Mouse (Mus musculus): ENCODE measurements around the gene Rbms3. TPM values are rescaled to one million over a fixed set of nuclear protein-coding genes. Genes with fewer than 3 reads are reported as not detected.

Gene Rbms3
- total and polyA plus RNA-seq, 3 experiments = 8.1 to 12.5 (median 8.8) TPM

DNA sequence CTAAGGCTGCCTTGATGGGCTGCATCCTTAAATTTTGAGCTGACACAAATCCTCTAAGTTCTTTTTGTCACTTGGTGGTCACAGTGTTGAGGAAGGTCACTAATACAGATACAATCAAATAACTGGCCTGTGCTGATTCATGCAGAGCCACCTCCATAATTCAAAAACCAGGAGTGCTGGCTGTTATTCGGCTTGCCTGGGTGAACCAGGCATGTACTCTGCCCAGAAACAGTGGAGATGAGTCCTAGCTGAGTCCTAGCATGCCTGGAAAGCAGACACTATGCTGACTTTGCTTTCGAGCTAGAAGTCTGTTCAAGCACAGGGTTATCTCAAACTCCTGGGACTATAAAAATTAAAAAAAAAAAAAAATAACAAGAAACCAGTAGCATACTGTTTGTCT lies 972.6 kb downstream of the Rbms3 start:
- Histone ChIP-seq H3K27ac (no peak overlapping the region), H3K9ac (ENCODE audit: low read depth, low read length) (no peak overlapping the region), H3K36me3 (ENCODE audit: control insufficient read depth, insufficient read depth, low read length) (no peaks in the 10 kb centered on the region), H3K4me3 (no peak overlapping the region), H3K4me1 (ENCODE audit: control insufficient read depth, insufficient read depth, low read length) (no peaks in the 10 kb centered on the region), H3K27me3 (ENCODE audit: control insufficient read depth, insufficient read depth, low read length) (no peaks in the 10 kb centered on the region), H3K79me2 (replicated peaks; ENCODE audit: control insufficient read depth, insufficient read depth, low read length) (no peaks in the 10 kb centered on the region)
- WGBS = 82% methylated on average over 2 of the region's 2 CpGs
- intact Hi-C loops (cut with DNase I) = no loop called here
- TF ChIP-seq POLR2A (IDR thresholded peaks at IDR 0.05; ENCODE audit: insufficient read depth, low read depth, low read length) (no peak), CTCF (IDR thresholded peaks at IDR 0.05) (no peak), EP300 (IDR thresholded peaks at IDR 0.05; ENCODE audit: insufficient read depth, low read depth, low read length) (no peak)
- DNase-seq = no peak

GRCm38 (mm10) chr9:116651414-116651813 lies 978.3 kb downstream of the Rbms3 start:
- H3K27ac ChIP-seq = no peak overlapping the region
- H3K9ac ChIP-seq (ENCODE audit: low read depth, low read length) = no peak overlapping the region
- TF ChIP-seq CTCF (IDR thresholded peaks at IDR 0.05) = peak; percentile 36
- no peak for TF ChIP-seq POLR2A (IDR thresholded peaks at IDR 0.05; ENCODE audit: insufficient read depth, low read depth, low read length)
- no peak for TF ChIP-seq EP300 (IDR thresholded peaks at IDR 0.05; ENCODE audit: insufficient read depth, low read depth, low read length)
- no peaks in the 10 kb centered on the region for H3K4me1 ChIP-seq (ENCODE audit: control insufficient read depth, insufficient read depth, low read length)
- H3K79me2 ChIP-seq (replicated peaks; ENCODE audit: control insufficient read depth, insufficient read depth, low read length) = no peaks in the 10 kb centered on the region
- WGBS = 97% methylated on average over 1 of the region's 1 CpGs
- no peak for DNase-seq
- H3K36me3 ChIP-seq (ENCODE audit: control insufficient read depth, insufficient read depth, low read length) = no peaks in the 10 kb centered on the region
- intact Hi-C loops (cut with DNase I) = loop anchor here (5.0 kb wide), 1 partner anchor 224 kb away; no protein-coding TSS in a partner anchor
- H3K4me3 ChIP-seq = no peak overlapping the region
- no peaks in the 10 kb centered on the region for H3K27me3 ChIP-seq (ENCODE audit: control insufficient read depth, insufficient read depth, low read length)

DNA sequence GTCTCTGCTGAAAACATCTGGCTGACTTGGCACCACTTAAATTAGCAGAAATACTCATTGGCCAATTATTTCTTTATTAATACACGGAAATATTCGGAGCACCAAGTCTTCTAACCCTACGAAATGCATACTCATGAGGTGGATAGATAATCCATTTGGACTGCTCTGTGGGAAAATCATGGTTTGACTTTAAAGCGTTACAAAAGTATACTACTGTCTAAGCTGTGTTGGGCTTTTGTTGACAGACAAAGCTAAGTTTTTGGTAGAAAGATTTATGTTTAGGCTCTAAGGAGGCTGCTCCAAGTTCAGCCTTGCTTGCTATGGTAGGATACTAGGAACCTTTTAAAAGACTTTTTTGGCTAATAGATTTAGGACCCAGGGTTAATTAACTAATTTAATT lies 979.8 kb downstream of the Rbms3 start:
- TF ChIP-seq CTCF (IDR thresholded peaks at IDR 0.05) = no peak
- TF ChIP-seq POLR2A (IDR thresholded peaks at IDR 0.05; ENCODE audit: insufficient read depth, low read depth, low read length) = no peak
- TF ChIP-seq EP300 (IDR thresholded peaks at IDR 0.05; ENCODE audit: insufficient read depth, low read depth, low read length) = no peak
- intact Hi-C loops (cut with DNase I) = loop anchor here (5.0 kb wide), 1 partner anchor 223 kb away; no protein-coding TSS in a partner anchor
- Histone ChIP-seq H3K4me1 (ENCODE audit: control insufficient read depth, insufficient read depth, low read length) (no peaks in the 10 kb centered on the region), H3K9ac (ENCODE audit: low read depth, low read length) (no peak overlapping the region), H3K27ac (no peak overlapping the region), H3K27me3 (ENCODE audit: control insufficient read depth, insufficient read depth, low read length) (no peaks in the 10 kb centered on the region), H3K4me3 (no peak overlapping the region), H3K79me2 (replicated peaks; ENCODE audit: control insufficient read depth, insufficient read depth, low read length) (no peaks in the 10 kb centered on the region), H3K36me3 (ENCODE audit: control insufficient read depth, insufficient read depth, low read length) (no peaks in the 10 kb centered on the region)
- 76% methylated on average over 4 of the region's 4 CpGs for WGBS
- no peak for DNase-seq

- no peaks in the 10 kb centered on the region for H3K27me3 ChIP-seq (ENCODE audit: control insufficient read depth, insufficient read depth, low read length)
- no peak for TF ChIP-seq EP300 (IDR thresholded peaks at IDR 0.05; ENCODE audit: insufficient read depth, low read depth, low read length)
- TF ChIP-seq CTCF (IDR thresholded peaks at IDR 0.05) = no peak
- no peak for TF ChIP-seq POLR2A (IDR thresholded peaks at IDR 0.05; ENCODE audit: insufficient read depth, low read depth, low read length)
- H3K27ac ChIP-seq = no peak overlapping the region
- no peak overlapping the region for H3K9ac ChIP-seq (ENCODE audit: low read depth, low read length)
- H3K36me3 ChIP-seq (ENCODE audit: control insufficient read depth, insufficient read depth, low read length) = no peaks in the 10 kb centered on the region
- no peak overlapping the region for H3K4me3 ChIP-seq
- no peaks in the 10 kb centered on the region for H3K4me1 ChIP-seq (ENCODE audit: control insufficient read depth, insufficient read depth, low read length)
- WGBS = 61% methylated on average over 9 of the region's 9 CpGs
- intact Hi-C loops (cut with DNase I) = no loop called here
- no peak for DNase-seq
- no peaks in the 10 kb centered on the region for H3K79me2 ChIP-seq (replicated peaks; ENCODE audit: control insufficient read depth, insufficient read depth, low read length)
Observed at GRCm38 (mm10) chr9:116649086-116649792, 980.5 kb downstream of the Rbms3 start.

GRCm38 (mm10) chr9:116644616-116645015 lies 985.1 kb downstream of the Rbms3 start:
- H3K27me3 ChIP-seq (ENCODE audit: control insufficient read depth, insufficient read depth, low read length) = no peaks in the 10 kb centered on the region
- WGBS = 62% methylated on average over 8 of the region's 8 CpGs
- peaks cover 6% of the 10 kb centered on the region for H3K36me3 ChIP-seq (ENCODE audit: control insufficient read depth, insufficient read depth, low read length)
- intact Hi-C loops (cut with DNase I) = loop anchor here (5.0 kb wide), 1 partner anchor 33 kb away; no protein-coding TSS in a partner anchor
- no peak overlapping the region for H3K27ac ChIP-seq
- no peak for DNase-seq
- H3K4me1 ChIP-seq (ENCODE audit: control insufficient read depth, insufficient read depth, low read length) = peaks cover 2% of the 10 kb centered on the region; the same call in 1 of the 2 replicates
- no peak overlapping the region for H3K4me3 ChIP-seq
- no peaks in the 10 kb centered on the region for H3K79me2 ChIP-seq (replicated peaks; ENCODE audit: control insufficient read depth, insufficient read depth, low read length)
- H3K9ac ChIP-seq (ENCODE audit: low read depth, low read length) = no peak overlapping the region
- TF ChIP-seq EP300 (IDR thresholded peaks at IDR 0.05; ENCODE audit: insufficient read depth, low read depth, low read length) (no peak), POLR2A (IDR thresholded peaks at IDR 0.05; ENCODE audit: insufficient read depth, low read depth, low read length) (no peak), CTCF (IDR thresholded peaks at IDR 0.05) (no peak)

- H3K4me3 ChIP-seq = no peak overlapping the region
- peak overlapping the region; percentile 69 for H3K27ac ChIP-seq
- intact Hi-C loops (cut with DNase I) = loop anchor here (5.0 kb wide), 1 partner anchor 37 kb away; no protein-coding TSS in a partner anchor
- DNase-seq = no peak
- no peaks in the 10 kb centered on the region for H3K27me3 ChIP-seq (ENCODE audit: control insufficient read depth, insufficient read depth, low read length)
- peaks cover 3% of the 10 kb centered on the region; the same call in 1 of the 2 replicates for H3K4me1 ChIP-seq (ENCODE audit: control insufficient read depth, insufficient read depth, low read length)
- WGBS = 44% methylated on average over 4 of the region's 4 CpGs
- no peaks in the 10 kb centered on the region for H3K79me2 ChIP-seq (replicated peaks; ENCODE audit: control insufficient read depth, insufficient read depth, low read length)
- no peak overlapping the region for H3K9ac ChIP-seq (ENCODE audit: low read depth, low read length)
- no peak for TF ChIP-seq POLR2A (IDR thresholded peaks at IDR 0.05; ENCODE audit: insufficient read depth, low read depth, low read length)
- no peak for TF ChIP-seq CTCF (IDR thresholded peaks at IDR 0.05)
- no peak for TF ChIP-seq EP300 (IDR thresholded peaks at IDR 0.05; ENCODE audit: insufficient read depth, low read depth, low read length)
- H3K36me3 ChIP-seq (ENCODE audit: control insufficient read depth, insufficient read depth, low read length) = peaks cover 6% of the 10 kb centered on the region
Observed at GRCm38 (mm10) chr9:116640302-116640679, 989.4 kb downstream of the Rbms3 start.
